Mouse (Mus musculus): Measurements from ENCODE around the gene Gm44790.
"Not testable (repeated sequence)": the region's sequence is repeated elsewhere in the genome, so short reads cannot be mapped to it uniquely, and the experiment has no call there.

The Gm44790 gene

DNA sequence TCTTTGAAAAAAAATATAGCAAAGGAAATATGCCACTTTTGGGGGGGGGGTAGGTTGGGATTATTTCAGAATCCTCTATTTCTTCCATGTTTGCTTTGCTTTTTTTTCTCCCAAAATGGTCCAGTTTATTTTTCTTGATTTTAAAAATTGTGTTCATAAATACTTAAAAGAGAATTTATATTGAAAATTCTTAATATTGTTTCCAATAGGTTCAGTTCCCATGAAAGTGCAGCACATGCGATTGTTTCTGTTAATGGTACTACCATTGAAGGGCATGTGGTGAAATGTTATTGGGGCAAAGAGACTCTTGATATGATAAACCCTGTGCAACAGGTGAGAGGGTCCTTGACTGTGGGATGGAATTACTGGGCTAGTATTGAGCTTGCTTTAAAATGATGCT is at the start of gene Gm44790:
Gene Gm44790 (plus strand): TSS at position 301 of the 400 bp plus-strand sequence.
- DNase-seq (ENCODE audit: low read depth, low spot score): no peak

DNA sequence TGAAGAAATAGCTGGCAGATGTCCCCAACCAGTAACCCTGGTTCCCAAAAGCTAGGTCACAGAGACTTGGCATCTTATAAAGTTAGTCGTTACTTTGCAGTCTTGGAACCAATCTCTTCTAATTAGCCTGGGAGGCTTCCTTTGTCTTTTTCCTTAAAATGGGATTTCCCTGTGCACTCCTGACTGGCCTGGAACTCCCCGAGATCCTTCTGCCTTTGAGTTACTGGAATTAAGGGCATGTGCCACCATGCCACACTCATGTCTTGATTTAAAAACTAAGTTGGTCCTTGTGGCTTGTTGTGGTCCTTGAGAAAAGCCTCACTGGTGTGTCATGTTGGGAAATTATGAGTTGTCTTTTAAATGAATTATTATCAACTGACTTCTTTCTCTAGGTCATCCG is 48.1 kb upstream of the Gm44790 start:
- no peak for DNase-seq (ENCODE audit: low read depth, low spot score)

DNA sequence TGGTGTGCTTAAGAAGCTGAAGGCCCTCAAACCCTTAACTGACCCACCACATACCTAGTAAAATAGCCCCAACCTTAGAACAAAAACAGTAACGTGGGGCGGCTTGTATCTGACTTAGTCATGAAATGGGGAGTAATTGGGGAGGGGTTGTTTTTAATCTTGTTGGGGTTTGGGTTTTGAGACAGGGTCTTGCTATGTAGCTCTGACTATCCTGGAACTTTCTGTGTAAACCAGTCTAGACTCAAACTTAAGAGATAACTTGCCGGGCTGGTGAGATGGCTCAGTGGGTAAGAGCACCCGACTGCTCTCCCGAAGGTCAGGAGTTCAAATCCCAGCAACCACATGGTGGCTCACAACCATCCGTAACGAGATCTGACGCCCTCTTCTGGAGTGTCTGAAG is 46.3 kb upstream of the Gm44790 start:
- not testable (repeated sequence) for DNase-seq (ENCODE audit: low read depth, low spot score)

DNA sequence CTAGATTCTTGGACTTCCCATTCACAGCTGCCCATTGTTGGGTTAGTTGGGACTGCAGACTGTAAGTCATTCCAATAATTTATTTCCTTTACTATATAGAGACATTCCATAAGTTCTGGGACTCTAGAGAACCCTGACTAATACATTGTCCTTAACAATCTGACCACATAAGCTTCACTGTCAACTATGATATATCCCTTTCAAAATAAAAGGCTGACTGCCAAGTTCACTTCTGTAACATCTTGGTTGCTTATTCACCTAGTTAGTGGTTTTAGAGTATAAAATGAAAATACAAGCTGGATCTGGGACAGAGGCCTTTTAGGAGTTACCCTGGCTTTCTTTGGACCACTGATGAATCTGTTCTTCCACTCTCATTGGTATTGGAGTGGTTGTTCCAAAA is 43.9 kb upstream of the Gm44790 start:
- no peak for DNase-seq (ENCODE audit: low read depth, low spot score)

DNA sequence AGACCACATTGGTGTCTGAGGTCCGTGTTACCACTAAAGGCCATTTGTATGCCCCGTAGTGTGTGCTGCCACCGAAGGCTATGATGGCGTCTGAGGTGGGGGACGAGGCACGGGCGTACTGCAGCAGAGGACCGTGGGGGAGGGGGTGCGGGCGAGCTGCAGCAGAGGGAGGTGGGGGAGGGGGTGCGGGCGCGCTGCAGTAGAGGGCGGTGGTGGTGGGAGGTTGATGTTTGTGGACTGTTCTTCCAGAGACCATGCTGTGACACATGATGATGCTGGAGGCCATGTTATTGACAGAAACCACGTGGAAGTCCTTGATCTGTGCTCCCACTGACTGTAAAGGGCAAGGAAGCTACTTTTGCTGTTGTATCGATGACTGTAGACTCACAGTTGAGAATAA is 43.1 kb upstream of the Gm44790 start:
- DNase-seq (ENCODE audit: low read depth, low spot score): no peak

DNA sequence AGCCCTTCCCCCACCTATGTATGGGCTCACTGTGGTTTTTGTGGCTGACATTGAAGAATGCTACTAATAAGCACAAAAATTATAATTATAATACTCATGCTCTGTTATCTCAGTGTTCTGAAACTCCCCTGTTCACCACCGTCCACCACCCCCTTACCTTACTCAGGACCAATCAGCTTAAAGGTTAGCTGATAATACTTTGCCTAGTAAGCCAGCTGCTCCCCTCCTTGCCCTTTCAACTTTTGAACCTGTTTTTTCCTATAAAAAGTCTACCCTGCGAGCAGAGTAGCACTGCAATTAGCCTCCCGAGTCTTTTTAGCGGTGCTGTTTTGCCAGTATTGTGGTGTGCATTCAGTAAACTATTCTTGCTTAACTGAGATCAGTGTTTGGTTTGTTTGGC is 41.8 kb upstream of the Gm44790 start:
- DNase-seq (ENCODE audit: low read depth, low spot score): no peak

DNA sequence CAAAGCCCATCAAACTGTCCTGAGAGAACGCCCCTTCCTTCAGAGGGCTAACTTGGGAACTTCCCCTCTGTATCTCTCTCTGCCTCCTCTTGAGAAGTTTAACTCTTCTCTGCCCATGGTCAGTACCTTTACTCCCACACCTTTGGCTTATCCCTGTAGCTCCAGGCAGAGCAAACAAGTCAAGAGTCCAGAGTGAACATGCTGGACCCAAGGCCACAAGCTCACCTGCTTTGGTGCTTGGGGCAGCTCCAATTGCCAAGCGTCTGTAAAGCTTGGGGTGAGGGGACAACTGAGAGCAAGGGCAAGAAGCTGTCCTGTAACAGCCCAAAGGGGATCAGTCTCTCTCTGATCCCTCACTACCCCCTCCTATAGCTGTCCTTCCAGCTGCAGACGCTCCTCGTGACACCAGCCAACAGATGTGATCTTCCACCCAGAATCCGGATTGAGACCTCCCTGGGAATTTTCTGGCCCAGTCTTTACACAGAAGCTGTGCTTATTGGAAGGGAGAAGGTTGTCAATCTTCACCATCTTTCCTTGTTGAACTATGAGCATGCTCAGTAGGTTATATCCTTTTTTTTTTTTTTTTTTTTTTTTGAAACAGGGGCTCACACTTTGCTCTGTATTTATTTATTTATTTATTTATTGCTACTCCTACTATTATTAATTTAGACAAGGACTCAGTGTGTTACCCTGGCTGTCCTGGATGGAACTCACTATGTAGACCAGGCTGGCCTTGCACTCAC is 40.9 kb upstream of the Gm44790 start:
- DNase-seq (ENCODE audit: low read depth, low spot score): no peak

DNA sequence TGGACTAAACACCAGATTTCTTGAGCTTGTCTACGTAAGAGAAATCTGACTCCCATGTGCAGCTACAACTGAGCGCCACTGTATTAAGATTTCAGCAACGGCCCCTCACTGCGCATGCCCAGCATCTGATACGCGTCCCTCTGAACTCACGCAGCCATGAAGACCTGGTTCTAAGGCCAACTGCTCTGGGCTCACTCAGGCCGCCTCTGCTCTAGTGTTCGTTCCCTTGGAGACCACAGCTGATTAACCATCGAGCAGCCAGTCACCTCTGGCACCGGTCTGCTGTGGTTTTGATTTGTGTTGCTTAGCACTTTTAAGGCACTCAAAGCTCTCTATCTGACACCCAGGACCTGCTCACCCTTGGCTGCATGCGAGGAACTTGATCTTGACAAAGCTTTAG is 39.1 kb upstream of the Gm44790 start:
- no peak for DNase-seq (ENCODE audit: low read depth, low spot score)

DNA sequence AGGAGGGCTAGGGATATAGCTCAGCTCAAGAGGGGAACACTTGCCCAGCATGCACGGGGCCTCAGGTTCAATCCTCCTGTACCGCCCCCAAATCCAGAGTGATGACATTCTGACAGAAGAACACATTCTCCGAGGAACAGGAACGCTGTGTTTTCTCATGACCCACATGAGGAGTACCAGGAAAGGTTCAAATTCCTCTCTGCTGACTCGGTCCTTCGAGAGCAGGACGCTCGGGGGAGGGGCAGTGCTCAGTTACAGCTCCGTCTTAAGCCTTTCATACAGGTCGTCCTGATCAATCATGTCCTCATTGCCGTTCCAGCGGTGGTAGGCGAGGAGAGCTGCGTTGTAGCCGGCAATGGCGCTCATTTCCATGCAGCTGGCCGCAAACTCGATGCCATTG is 38.0 kb upstream of the Gm44790 start:
- DNase-seq (ENCODE audit: low read depth, low spot score): no peak

DNA sequence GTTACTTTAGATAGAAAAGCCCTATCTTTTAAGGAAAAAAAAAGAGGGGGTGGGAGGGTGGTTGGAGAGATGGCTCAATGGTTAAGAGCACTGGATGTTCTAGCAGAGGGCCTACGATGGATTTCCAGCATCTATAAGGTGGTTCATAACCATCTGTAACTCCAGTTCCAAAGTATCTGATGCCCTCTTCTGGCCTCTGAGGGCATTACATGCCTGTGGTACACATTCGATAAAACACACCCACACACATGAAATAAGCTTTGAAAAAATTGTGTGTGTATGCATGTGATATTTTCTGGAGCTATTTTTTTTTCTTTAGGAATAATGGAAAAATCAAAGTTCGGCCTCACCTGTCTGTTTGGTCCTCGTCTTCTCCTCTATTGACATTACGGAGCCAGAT is 35.1 kb upstream of the Gm44790 start:
- DNase-seq (ENCODE audit: low read depth, low spot score): no peak

DNA sequence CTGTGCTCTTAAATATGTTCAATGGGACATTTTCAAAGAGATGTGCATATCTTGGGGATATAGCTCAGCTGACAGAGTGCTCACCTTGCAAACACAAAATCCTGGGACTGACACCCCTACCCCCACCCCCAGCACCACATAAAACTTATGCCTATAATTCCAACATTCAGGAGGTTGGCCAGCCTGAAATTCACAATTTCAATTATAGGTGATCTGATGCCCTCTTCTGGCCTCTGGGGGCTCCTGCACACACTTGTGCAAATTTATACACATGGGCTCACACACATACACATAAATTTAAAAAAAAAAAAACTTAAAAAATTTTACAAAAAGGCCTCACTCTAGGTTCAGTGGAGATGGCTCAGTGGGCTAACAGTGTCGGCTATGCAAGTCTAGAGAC is 33.3 kb upstream of the Gm44790 start:
- DNase-seq (ENCODE audit: low read depth, low spot score): no peak

DNA sequence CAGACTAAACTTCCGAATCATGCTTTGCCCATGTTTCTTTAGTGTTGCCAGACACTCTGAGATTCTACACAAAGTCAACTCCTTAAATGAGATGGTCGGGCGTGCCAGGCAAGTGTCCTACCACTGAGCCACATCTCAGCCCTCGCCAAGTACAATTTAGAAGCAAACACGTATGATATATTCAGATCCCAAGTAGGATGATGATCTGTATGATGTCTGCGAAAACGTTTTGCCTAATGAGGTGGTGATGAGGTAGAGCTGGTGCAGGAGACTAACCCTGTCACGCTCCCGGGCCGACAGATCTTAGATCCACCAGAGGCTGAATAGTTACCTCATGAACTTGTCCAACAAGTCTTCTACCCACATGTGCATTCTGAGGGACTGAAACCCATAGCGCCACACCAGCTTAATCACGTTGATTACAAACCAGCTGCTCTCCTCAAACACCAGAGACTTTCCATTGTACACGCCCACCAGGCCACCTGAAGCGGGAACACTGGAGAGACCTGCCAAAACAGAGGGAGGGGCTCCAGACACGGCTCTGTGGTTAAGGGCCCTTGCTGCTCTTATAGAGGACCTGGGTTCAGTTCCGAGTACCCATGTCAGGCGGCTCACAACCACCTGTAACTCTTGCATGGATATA is 32.3 kb upstream of the Gm44790 start:
- DNase-seq (ENCODE audit: low read depth, low spot score): no peak

DNA sequence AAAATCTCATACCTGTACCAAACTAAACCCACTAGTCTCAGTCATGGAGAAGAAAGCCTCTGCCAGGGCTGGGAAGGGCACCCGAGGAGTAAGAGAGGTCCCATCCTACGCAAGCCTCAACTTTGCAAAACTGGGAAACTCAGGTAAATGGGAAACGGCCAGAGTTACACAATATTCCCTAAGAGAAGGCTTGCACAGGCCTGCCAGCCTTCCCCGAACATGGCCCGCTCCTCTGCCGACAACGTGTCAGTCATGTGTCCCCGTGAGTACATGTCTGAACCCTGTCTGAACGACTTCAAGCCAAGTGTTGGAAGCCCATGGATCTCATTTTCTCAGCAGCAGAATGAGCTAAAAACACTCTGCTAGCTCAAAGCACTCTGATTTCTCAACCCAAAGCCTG is 31.4 kb upstream of the Gm44790 start:
- no peak for DNase-seq (ENCODE audit: low read depth, low spot score)

DNA sequence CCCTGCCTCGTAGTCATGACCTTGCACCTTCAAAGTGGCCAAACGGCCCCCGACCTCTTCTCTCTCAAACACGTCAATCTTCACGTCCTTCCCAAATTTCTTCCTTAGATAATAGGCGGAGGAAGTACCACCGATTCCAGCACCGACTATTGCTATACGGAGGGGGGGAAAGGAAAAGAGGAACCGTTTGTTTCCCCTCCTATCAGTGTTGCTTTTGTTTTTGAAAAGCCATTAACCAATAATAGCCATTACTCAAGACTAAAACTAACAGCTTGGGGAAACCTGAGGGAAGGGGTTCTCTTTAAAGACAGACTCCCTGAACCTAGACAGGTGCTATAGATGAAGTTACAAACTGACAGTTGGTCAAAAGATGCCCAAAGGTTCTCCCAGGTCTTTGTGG is 30.5 kb upstream of the Gm44790 start:
- DNase-seq (ENCODE audit: low read depth, low spot score): no peak

DNA sequence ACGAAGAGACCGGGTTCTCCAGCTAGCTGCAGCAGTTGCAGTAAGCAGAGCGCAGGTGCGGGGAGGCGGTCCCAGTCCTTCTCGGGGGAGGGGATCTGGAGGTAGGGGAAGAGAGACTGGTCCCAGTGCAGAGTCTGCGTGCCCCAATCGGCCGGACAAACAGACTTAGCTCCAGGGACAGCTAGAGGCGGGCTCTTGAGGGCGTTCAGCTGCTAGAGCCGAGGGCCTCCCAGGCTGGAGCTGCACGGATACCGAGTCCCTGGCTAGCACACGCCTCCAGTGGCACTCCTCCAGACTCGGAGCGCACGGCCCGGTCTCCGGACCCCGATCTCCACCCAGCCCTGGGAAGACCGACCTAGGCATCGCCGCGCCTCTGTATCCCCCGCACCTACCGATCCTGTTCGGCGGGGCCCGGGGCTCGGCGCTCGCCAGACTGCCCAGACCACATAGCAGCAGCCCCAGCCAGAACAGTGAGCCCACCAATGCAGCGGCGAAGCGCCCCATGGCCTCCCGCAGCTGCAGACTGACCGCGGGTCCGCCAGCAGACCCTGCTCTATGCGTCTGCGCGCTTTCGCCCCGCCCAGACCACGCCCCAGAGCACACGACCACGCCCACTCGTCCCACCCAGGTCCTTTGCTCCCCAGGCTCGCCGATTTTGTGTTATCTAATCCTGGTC is 29.7 kb upstream of the Gm44790 start, which contains the start of gene Pcyox1:
Gene Pcyox1 (minus strand): TSS at position 574 of the 676 bp plus-strand sequence.
- DNase-seq (ENCODE audit: low read depth, low spot score): peak; percentile 94

DNA sequence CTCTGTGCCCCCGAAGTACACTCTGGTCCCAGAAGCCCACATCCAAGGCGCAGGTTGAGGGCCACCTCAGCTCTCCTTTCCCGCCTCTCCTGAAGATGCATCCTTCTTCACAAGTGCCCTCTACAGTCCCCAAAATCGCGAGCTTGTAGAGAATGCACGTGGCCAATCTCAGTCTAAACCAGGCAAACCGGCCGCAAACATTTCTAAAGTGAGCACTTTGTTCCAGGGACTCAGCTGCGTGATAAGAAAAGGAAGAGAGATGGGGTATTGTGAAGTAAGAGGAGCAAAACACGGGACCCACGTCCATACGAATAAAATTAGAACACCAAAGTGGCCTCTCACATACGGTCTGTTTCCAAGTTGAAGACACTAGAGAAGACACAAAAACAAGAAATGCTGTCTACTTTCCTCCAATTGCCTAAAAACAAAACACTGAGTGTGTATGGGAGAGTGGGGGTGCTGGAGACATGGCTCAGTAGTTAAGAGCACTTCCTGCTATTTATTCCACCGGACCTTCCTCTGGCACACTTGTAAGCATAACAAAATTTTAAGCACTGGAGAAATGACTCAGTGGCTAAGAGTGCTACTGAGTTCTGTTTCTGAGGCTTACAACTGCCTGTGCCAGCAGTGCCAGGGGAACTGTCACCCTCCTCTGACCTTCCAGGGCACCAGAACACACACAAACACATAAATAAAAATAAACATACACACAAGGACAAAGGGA is 29.0 kb upstream of the Gm44790 start:
- DNase-seq (ENCODE audit: low read depth, low spot score): no peak

DNA sequence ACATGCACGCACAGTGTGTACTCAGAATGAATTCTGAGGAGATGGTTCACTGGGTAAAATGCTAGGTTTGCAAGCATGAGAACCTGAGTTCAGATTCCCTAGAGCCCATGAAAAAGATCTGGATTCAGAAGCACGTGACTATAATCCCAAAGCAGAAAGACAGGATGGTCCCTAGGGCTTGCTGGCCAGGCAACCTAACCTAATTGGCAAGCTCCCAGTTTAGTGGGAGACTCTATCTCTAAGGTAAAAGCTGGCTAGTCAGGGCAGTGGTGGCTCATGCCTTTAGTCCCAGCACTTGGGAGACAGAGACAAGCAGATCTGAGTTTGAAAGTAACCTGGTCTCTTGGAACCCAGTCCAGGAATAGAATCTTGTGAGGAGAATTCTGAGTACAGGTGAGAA is 27.5 kb upstream of the Gm44790 start:
- no peak for DNase-seq (ENCODE audit: low read depth, low spot score)

DNA sequence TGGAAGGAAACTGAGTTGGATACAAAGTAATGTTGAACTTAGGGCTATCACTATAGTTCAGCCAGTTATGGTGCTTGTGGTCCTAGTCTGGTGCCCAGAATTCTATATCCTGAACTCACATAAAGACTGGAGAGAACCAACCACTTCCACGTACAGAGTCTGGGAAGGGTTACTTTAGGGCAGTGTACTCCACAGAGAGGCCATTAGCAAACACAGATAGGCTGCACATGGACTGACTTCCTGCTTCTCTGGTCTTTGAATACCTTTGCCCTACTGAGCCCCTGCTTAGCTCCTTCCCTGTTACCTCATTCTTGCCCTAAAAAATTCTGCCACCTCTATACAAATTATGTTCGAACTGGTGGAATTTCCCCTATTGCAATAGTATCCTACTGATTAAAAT is 26.5 kb upstream of the Gm44790 start:
- no peak for DNase-seq (ENCODE audit: low read depth, low spot score)

DNA sequence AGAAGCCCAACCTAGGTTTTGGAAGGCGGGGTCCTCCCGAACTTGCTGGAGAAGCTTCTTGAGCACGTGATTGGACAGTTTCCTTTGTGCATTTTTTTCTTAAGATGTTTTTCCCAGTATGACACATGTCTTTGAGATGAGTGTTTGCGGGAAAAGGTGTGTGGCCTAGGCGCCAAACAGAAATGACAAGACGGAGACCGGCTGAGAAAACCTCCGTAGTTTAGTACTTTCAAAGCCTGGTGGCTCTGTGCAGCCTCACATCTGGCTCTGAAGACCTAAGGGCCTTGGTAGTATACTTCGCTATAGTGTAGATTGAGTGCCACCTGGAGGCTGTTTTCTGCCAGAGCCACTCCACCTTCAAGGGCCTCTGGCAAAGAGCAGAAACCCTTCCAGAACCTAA is 25.5 kb upstream of the Gm44790 start:
- peak; percentile 82 for DNase-seq (ENCODE audit: low read depth, low spot score)

DNA sequence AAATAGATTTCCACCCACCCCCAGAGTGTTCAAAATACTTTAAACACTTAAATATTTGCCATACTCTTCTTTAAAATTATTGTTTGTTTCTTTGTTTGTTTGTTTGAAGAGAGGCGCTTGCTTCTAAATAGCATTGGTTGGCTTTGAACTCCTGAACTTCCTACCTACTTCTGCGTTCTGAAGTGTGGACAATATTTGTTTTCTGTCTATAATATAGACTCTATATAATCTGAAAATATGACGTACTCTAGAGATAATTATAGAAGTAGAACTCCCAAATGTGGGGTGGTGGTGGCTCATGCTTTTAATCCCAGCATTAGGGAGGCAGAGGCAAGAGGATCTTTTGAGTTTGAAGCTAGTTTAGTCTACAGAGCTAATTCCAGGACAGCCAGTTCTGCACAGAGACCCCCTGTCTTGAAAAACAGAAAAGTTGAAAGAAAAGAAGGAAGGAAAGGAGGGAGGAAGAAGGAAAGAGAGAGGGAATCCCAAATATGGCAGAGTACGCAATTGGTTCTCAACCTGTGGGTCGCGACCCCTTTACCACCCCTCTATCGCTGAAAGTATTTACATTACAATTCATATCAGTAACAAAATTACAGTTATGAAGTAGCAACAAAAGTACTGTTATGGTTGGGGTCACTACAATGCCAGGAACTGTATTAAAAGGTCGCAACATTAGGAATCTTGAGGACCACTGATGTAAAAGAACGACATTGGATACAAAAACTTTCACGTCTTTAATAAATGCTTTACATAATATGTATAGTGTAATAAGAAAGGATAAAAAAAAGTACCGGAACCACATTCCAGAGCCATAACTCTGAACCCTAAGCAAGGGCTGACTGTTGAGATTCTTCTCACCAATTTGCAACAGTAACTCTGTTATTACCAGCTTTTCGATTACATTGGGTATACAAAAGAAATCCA is 23.5 kb upstream of the Gm44790 start:
- no peak for DNase-seq (ENCODE audit: low read depth, low spot score)

DNA sequence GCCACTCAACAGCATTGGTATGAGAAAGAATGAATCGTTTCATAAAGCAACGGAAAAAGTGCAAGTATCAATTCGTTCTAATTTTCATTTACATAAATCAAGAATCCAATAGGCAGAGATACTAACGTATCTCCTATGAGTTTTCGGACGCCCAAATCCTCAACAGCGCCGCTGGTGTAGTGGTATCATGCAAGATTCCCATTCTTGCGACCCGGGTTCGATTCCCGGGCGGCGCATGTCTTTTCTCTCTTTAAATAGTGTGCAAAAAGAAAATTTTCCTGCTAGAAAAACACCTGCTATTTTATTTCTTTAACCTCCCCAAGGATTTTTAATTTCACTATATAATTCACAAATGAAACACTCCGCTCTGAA is 22.7 kb upstream of the Gm44790 start:
- DNase-seq (ENCODE audit: low read depth, low spot score): peak; percentile 92

All from brain, adult 2 months (tissue).